Mouse (Mus musculus): ENCODE measurements around the gene Ago3. TPM values are rescaled to one million over a fixed set of nuclear protein-coding genes. Genes with fewer than 3 reads are reported as not detected.

The Ago3 gene
- total and polyA plus RNA-seq, 2 experiments from 2014 or later, result 10.6 to 11.8 TPM

DNA sequence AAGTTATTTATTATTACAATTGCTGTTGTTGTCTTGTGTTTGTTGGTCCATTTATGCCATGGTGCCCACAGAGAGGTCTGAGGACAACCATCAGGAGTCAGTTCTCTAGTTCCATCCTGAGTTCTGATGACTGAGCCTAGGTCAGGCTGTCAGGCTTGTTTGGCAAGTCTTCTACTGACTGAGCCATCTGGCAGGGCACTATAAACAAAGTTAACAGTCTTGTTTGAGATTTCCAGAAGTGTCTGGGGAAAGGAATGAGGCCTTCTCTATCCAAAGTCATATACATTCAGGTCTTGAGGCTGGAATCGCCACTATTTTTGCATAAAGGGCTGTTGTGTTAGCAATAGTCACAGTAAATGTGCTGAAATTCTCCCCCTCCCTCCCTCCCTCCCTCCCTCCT, 97.6 kb downstream of the Ago3 start:
- no peak overlapping the region for H3K9ac ChIP-seq (replicated peaks; ENCODE audit: low read length, poor library complexity, severe bottlenecking)
- no peaks in the 10 kb centered on the region for H3K4me1 ChIP-seq (ENCODE audit: insufficient read depth, low read length)
- H3K4me2 ChIP-seq (ENCODE audit: low read depth, low read length, poor library complexity, severe bottlenecking), result no peak overlapping the region
- ATAC-seq (ENCODE audit: low FRiP score) (no peak), DNase-seq (ENCODE audit: low spot score) (no peak)
- H3K27me3 ChIP-seq (ENCODE audit: insufficient read depth, low read length), result no peaks in the 10 kb centered on the region
- 87% methylated on average over 1 of the region's 1 CpGs for WGBS
- no peak for TF ChIP-seq CTCF (IDR thresholded peaks at IDR 0.05)
- no peak overlapping the region for H3K4me3 ChIP-seq (ENCODE audit: low read depth, low read length)
- H3K27ac ChIP-seq (ENCODE audit: low read depth, low read length), result no peak overlapping the region
- peaks cover 4% of the 10 kb centered on the region for H3K36me3 ChIP-seq (ENCODE audit: insufficient read depth, low read length)
- H3K9me3 ChIP-seq (ENCODE audit: low read length), result no peaks in the 10 kb centered on the region

DNA sequence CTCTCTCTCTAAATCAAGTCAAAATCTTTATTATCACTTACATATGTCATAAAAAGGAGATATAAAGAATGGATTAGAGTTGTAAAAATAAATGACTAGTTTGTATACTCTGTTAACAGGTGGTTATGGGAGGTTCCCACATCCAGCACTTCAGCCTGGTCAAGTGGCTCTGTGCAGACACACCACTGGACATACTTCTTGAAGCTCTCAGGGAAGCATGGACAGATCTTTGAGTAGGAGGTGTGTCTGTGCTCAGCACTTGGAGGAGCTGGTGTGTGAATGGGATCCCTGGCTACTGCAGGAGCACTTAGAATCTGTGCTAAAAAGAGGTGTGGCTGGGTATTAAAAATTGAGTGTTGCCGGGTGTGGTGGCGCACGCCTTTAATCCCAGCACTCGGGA, 99.1 kb downstream of the Ago3 start:
- ATAC-seq (ENCODE audit: low FRiP score) (no peak), DNase-seq (ENCODE audit: low spot score) (no peak)
- H3K4me2 ChIP-seq (ENCODE audit: low read depth, low read length, poor library complexity, severe bottlenecking), result no peak overlapping the region
- H3K4me1 ChIP-seq (ENCODE audit: insufficient read depth, low read length), result no peaks in the 10 kb centered on the region
- H3K9me3 ChIP-seq (ENCODE audit: low read length), result no peaks in the 10 kb centered on the region
- no peak for TF ChIP-seq CTCF (IDR thresholded peaks at IDR 0.05)
- WGBS, result 93% methylated on average over 4 of the region's 4 CpGs
- H3K27me3 ChIP-seq (ENCODE audit: insufficient read depth, low read length), result no peaks in the 10 kb centered on the region
- no peak overlapping the region for H3K27ac ChIP-seq (ENCODE audit: low read depth, low read length)
- H3K36me3 ChIP-seq (ENCODE audit: insufficient read depth, low read length), result peaks cover 4% of the 10 kb centered on the region
- H3K9ac ChIP-seq (replicated peaks; ENCODE audit: low read length, poor library complexity, severe bottlenecking), result no peak overlapping the region
- H3K4me3 ChIP-seq (ENCODE audit: low read depth, low read length), result no peak overlapping the region

DNA sequence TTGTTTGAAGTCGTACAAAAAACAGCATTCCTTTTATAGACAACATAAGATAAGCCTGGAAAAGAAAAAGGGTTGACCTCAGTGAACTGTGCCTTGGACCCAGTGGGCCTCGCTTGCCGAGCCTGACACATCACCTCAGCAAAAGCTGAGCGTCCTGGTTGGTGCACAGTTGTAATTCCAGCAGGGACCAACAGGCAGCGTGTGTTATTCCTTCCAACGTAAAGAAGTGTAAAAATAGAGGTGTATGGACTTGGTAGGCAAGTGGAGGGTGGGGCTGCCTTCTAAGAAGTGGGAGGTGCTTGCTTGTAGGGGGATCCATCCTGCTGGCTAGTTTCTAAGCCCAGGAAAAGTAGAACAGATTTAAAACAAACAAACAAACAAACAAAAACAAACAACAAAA, 103.3 kb downstream of the Ago3 start:
- no peaks in the 10 kb centered on the region for H3K9me3 ChIP-seq (ENCODE audit: low read length)

GRCm38 (mm10) chr4:126325281-126325861, 104.0 kb downstream of the Ago3 start, which contains the start of gene Tekt2:
Gene Tekt2 (minus strand): TSS chr4:126325688.
- Histone ChIP-seq H3K9me3 (ENCODE audit: low read length) (no peaks in the 10 kb centered on the region), H3K27ac (ENCODE audit: low read depth, low read length) (no peak within 1 kb of the TSS)
- DNase-seq (ENCODE audit: low spot score), result peak; percentile 15

More for the DNA sequence above, 103.3 kb downstream of the Ago3 start:
- H3K27me3 ChIP-seq (ENCODE audit: insufficient read depth, low read length), result no peaks in the 10 kb centered on the region
- H3K4me3 ChIP-seq (ENCODE audit: low read depth, low read length), result no peak overlapping the region
- ATAC-seq (ENCODE audit: low FRiP score) (no peak), DNase-seq (ENCODE audit: low spot score) (no peak)
- H3K9ac ChIP-seq (replicated peaks; ENCODE audit: low read length, poor library complexity, severe bottlenecking), result no peak overlapping the region
- H3K27ac ChIP-seq (ENCODE audit: low read depth, low read length), result no peak overlapping the region
- 29% methylated on average over 6 of the region's 6 CpGs for WGBS
- H3K4me1 ChIP-seq (ENCODE audit: insufficient read depth, low read length), result no peaks in the 10 kb centered on the region
- no peaks in the 10 kb centered on the region for H3K36me3 ChIP-seq (ENCODE audit: insufficient read depth, low read length)
- peak; percentile 15; the same call in 1 of the 2 replicates for TF ChIP-seq CTCF (IDR thresholded peaks at IDR 0.05)
- H3K4me2 ChIP-seq (ENCODE audit: low read depth, low read length, poor library complexity, severe bottlenecking), result no peak overlapping the region

DNA sequence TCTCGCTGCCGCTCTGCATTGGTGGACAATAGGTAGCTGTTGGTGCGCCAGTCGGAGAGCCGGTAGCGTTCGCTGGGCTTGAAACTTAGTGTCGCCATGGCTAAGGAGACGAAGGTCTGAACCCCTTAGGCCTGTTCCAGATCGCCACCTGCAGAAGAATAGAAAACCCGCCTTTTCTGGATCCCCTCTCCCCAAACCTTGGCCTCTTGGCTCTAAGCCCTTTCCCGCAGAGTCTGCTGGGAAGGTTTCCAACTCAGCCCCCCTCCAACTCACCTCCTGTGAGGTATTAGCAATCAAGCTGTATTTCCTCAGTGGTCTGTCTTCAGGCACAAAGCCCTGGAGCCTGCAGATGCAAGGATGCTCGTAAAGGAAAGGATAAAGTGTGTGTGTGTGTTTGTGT, 104.5 kb downstream of the Ago3 start:
- TF ChIP-seq CTCF (IDR thresholded peaks at IDR 0.05), result no peak
- DNase-seq (ENCODE audit: low spot score) (peak; percentile 19), ATAC-seq (ENCODE audit: low FRiP score) (no peak)
- Histone ChIP-seq H3K9me3 (ENCODE audit: low read length) (no peaks in the 10 kb centered on the region), H3K4me1 (ENCODE audit: insufficient read depth, low read length) (peaks cover 8% of the 10 kb centered on the region; the same call in 1 of the 2 replicates), H3K27ac (ENCODE audit: low read depth, low read length) (no peak overlapping the region), H3K27me3 (ENCODE audit: insufficient read depth, low read length) (no peaks in the 10 kb centered on the region), H3K4me3 (ENCODE audit: low read depth, low read length) (no peak overlapping the region), H3K36me3 (ENCODE audit: insufficient read depth, low read length) (no peaks in the 10 kb centered on the region), H3K4me2 (ENCODE audit: low read depth, low read length, poor library complexity, severe bottlenecking) (peak overlapping the region; percentile 24), H3K9ac (replicated peaks; ENCODE audit: low read length, poor library complexity, severe bottlenecking) (no peak overlapping the region)
- WGBS, result 29% methylated on average over 13 of the region's 13 CpGs

More at GRCm38 (mm10) chr4:126325281-126325861, 104.0 kb downstream of the Ago3 start, which contains the start of gene Tekt2:
- Histone ChIP-seq H3K36me3 (ENCODE audit: insufficient read depth, low read length) (no peaks in the 10 kb centered on the region), H3K4me1 (ENCODE audit: insufficient read depth, low read length) (peaks cover 6% of the 10 kb centered on the region; the same call in 1 of the 2 replicates), H3K4me2 (ENCODE audit: low read depth, low read length, poor library complexity, severe bottlenecking) (peak within 1 kb of the TSS; percentile 24), H3K9ac (replicated peaks; ENCODE audit: low read length, poor library complexity, severe bottlenecking) (no peak within 1 kb of the TSS), H3K4me3 (ENCODE audit: low read depth, low read length) (no peak within 1 kb of the TSS), H3K27me3 (ENCODE audit: insufficient read depth, low read length) (no peaks in the 10 kb centered on the region)
- no peak for ATAC-seq (ENCODE audit: low FRiP score)
- WGBS, result 12% methylated on average over 23 of the region's 23 CpGs
- TF ChIP-seq CTCF (IDR thresholded peaks at IDR 0.05), result no peak

- H3K4me3 ChIP-seq (ENCODE audit: low read depth, low read length), result no peak overlapping the region
- H3K36me3 ChIP-seq (ENCODE audit: insufficient read depth, low read length), result peaks cover 12% of the 10 kb centered on the region
- H3K27me3 ChIP-seq (ENCODE audit: insufficient read depth, low read length), result no peaks in the 10 kb centered on the region
- H3K9me3 ChIP-seq (ENCODE audit: low read length), result no peaks in the 10 kb centered on the region
- no peak overlapping the region for H3K27ac ChIP-seq (ENCODE audit: low read depth, low read length)
- no peak overlapping the region for H3K4me2 ChIP-seq (ENCODE audit: low read depth, low read length, poor library complexity, severe bottlenecking)
- H3K9ac ChIP-seq (replicated peaks; ENCODE audit: low read length, poor library complexity, severe bottlenecking), result no peak overlapping the region
- peaks cover 8% of the 10 kb centered on the region; the same call in 1 of the 2 replicates for H3K4me1 ChIP-seq (ENCODE audit: insufficient read depth, low read length)
- DNase-seq (ENCODE audit: low spot score) (no peak), ATAC-seq (ENCODE audit: low FRiP score) (no peak)
- no peak for TF ChIP-seq CTCF (IDR thresholded peaks at IDR 0.05)
- 97% methylated on average over 13 of the region's 13 CpGs for WGBS
These were observed 106.7 kb downstream of the Ago3 start for GRCm38 (mm10) chr4:126322646-126323045.

Measured in midbrain, postnatal 0 days (tissue).